Mouse (Mus musculus): ENCODE data around the gene Gm9999. TPM values are rescaled to one million over a fixed set of nuclear protein-coding genes. Genes with fewer than 3 reads are reported as not detected.
"Not testable (repeated sequence)": the region's sequence is repeated elsewhere in the genome, so short reads cannot be mapped to it uniquely, and the experiment has no call there.

The Gm9999 gene
- polyA plus RNA-seq, 1 experiment from 2014 or later, result not detected

GRCm38 (mm10) chr7:47016602-47017001 lies 33.2 kb downstream of the Gm9999 start:
- Histone ChIP-seq H3K27ac (no peak overlapping the region), H3K27me3 (no peaks in the 10 kb centered on the region), H3K4me1 (peaks cover 5% of the 10 kb centered on the region; the same call in 1 of the 2 replicates), H3K9ac (no peak overlapping the region), H3K4me2 (replicated peaks) (no peak overlapping the region), H3K4me3 (no peak overlapping the region), H3K9me3 (no peaks in the 10 kb centered on the region), H3K36me3 (no peaks in the 10 kb centered on the region)
- 71% methylated on average over 3 of the region's 3 CpGs for WGBS
- ATAC-seq (ENCODE audit: insufficient number of reproducible peaks, insufficient read depth, low FRiP score, low TSS enrichment), result no peak

- Histone ChIP-seq H3K4me1 (peaks cover 5% of the 10 kb centered on the region; the same call in 1 of the 2 replicates), H3K27me3 (no peaks in the 10 kb centered on the region), H3K9me3 (no peaks in the 10 kb centered on the region), H3K4me3 (no peak overlapping the region), H3K9ac (no peak overlapping the region), H3K4me2 (replicated peaks) (no peak overlapping the region), H3K36me3 (no peaks in the 10 kb centered on the region), H3K27ac (no peak overlapping the region)
- WGBS, result 73% methylated on average over 7 of the region's 7 CpGs
- ATAC-seq (ENCODE audit: insufficient number of reproducible peaks, insufficient read depth, low FRiP score, low TSS enrichment), result no peak
Measured at GRCm38 (mm10) chr7:47017146-47017545, 33.8 kb downstream of the Gm9999 start.

- H3K4me1 ChIP-seq, result peaks cover 5% of the 10 kb centered on the region; the same call in 1 of the 2 replicates
- H3K36me3 ChIP-seq, result no peaks in the 10 kb centered on the region
- H3K4me3 ChIP-seq, result no peak overlapping the region
- H3K9me3 ChIP-seq, result no peaks in the 10 kb centered on the region
- H3K9ac ChIP-seq, result no peak overlapping the region
- WGBS, result 66% methylated on average over 5 of the region's 5 CpGs
- no peak overlapping the region for H3K27ac ChIP-seq
- H3K4me2 ChIP-seq (replicated peaks), result no peak overlapping the region
- no peak for ATAC-seq (ENCODE audit: insufficient number of reproducible peaks, insufficient read depth, low FRiP score, low TSS enrichment)
- no peaks in the 10 kb centered on the region for H3K27me3 ChIP-seq
Measured at GRCm38 (mm10) chr7:47019641-47020040, 36.3 kb downstream of the Gm9999 start.

GRCm38 (mm10) chr7:47020956-47021355 lies 37.6 kb downstream of the Gm9999 start:
- Histone ChIP-seq H3K4me3 (no peak overlapping the region), H3K4me2 (replicated peaks) (no peak overlapping the region), H3K4me1 (no peaks in the 10 kb centered on the region), H3K9me3 (no peaks in the 10 kb centered on the region), H3K27me3 (no peaks in the 10 kb centered on the region), H3K27ac (no peak overlapping the region), H3K36me3 (no peaks in the 10 kb centered on the region), H3K9ac (no peak overlapping the region)
- no peak for ATAC-seq (ENCODE audit: insufficient number of reproducible peaks, insufficient read depth, low FRiP score, low TSS enrichment)
- 13% methylated on average over 8 of the region's 8 CpGs for WGBS

- 64% methylated on average over 8 of the region's 8 CpGs for WGBS
- Histone ChIP-seq H3K9ac (no peak overlapping the region), H3K9me3 (no peaks in the 10 kb centered on the region), H3K27me3 (no peaks in the 10 kb centered on the region), H3K36me3 (no peaks in the 10 kb centered on the region), H3K27ac (no peak overlapping the region), H3K4me3 (no peak overlapping the region), H3K4me1 (no peaks in the 10 kb centered on the region), H3K4me2 (replicated peaks) (no peak overlapping the region)
- ATAC-seq (ENCODE audit: insufficient number of reproducible peaks, insufficient read depth, low FRiP score, low TSS enrichment), result no peak
Measured at GRCm38 (mm10) chr7:47022482-47022881, 39.1 kb downstream of the Gm9999 start.

- Histone ChIP-seq H3K9me3 (no peaks in the 10 kb centered on the region), H3K4me3 (no peak overlapping the region), H3K9ac (no peak overlapping the region), H3K36me3 (no peaks in the 10 kb centered on the region), H3K4me2 (replicated peaks) (no peak overlapping the region), H3K27me3 (no peaks in the 10 kb centered on the region), H3K27ac (no peak overlapping the region), H3K4me1 (no peaks in the 10 kb centered on the region)
- no peak for ATAC-seq (ENCODE audit: insufficient number of reproducible peaks, insufficient read depth, low FRiP score, low TSS enrichment)
- 14% methylated on average over 6 of the region's 6 CpGs for WGBS
Measured at GRCm38 (mm10) chr7:47023530-47023929, 40.1 kb downstream of the Gm9999 start.

- Histone ChIP-seq H3K4me2 (replicated peaks) (no peak overlapping the region), H3K4me3 (no peak overlapping the region), H3K36me3 (no peaks in the 10 kb centered on the region), H3K4me1 (no peaks in the 10 kb centered on the region), H3K27ac (no peak overlapping the region), H3K9me3 (no peaks in the 10 kb centered on the region), H3K27me3 (no peaks in the 10 kb centered on the region), H3K9ac (no peak overlapping the region)
- WGBS, result 88% methylated on average over 7 of the region's 7 CpGs
- no peak for ATAC-seq (ENCODE audit: insufficient number of reproducible peaks, insufficient read depth, low FRiP score, low TSS enrichment)
Measured at GRCm38 (mm10) chr7:47024454-47024853, 41.1 kb downstream of the Gm9999 start.

GRCm38 (mm10) chr7:47025429-47025828 lies 42.0 kb downstream of the Gm9999 start:
- Histone ChIP-seq H3K27me3 (no peaks in the 10 kb centered on the region), H3K4me1 (no peaks in the 10 kb centered on the region), H3K9ac (no peak overlapping the region), H3K36me3 (no peaks in the 10 kb centered on the region), H3K27ac (no peak overlapping the region), H3K4me2 (replicated peaks) (no peak overlapping the region), H3K9me3 (no peaks in the 10 kb centered on the region), H3K4me3 (no peak overlapping the region)
- 80% methylated on average over 9 of the region's 9 CpGs for WGBS
- no peak for ATAC-seq (ENCODE audit: insufficient number of reproducible peaks, insufficient read depth, low FRiP score, low TSS enrichment)

- ATAC-seq (ENCODE audit: insufficient number of reproducible peaks, insufficient read depth, low FRiP score, low TSS enrichment), result not testable (repeated sequence)
Measured at GRCm38 (mm10) chr7:47026899-47027298, 43.5 kb downstream of the Gm9999 start.

GRCm38 (mm10) chr7:47027520-47027919 lies 44.1 kb downstream of the Gm9999 start:
- Histone ChIP-seq H3K9ac (no peak overlapping the region), H3K4me2 (replicated peaks) (no peak overlapping the region), H3K27me3 (no peaks in the 10 kb centered on the region), H3K36me3 (no peaks in the 10 kb centered on the region), H3K27ac (no peak overlapping the region), H3K4me1 (no peaks in the 10 kb centered on the region), H3K9me3 (no peaks in the 10 kb centered on the region), H3K4me3 (no peak overlapping the region)
- ATAC-seq (ENCODE audit: insufficient number of reproducible peaks, insufficient read depth, low FRiP score, low TSS enrichment), result no peak
- WGBS, result 86% methylated on average over 1 of the region's 1 CpGs

More at GRCm38 (mm10) chr7:47026899-47027298, 43.5 kb downstream of the Gm9999 start:
- 76% methylated on average over 3 of the region's 3 CpGs for WGBS
- not testable (repeated sequence) for H3K4me3 ChIP-seq; H3K36me3 ChIP-seq; H3K27me3 ChIP-seq; H3K4me1 ChIP-seq; H3K9me3 ChIP-seq; H3K4me2 ChIP-seq (replicated peaks); H3K27ac ChIP-seq; H3K9ac ChIP-seq

- Histone ChIP-seq H3K9me3 (no peaks in the 10 kb centered on the region), H3K4me3 (no peak overlapping the region), H3K36me3 (no peaks in the 10 kb centered on the region), H3K4me2 (replicated peaks) (no peak overlapping the region), H3K4me1 (no peaks in the 10 kb centered on the region), H3K9ac (no peak overlapping the region), H3K27ac (no peak overlapping the region), H3K27me3 (no peaks in the 10 kb centered on the region)
- no peak for ATAC-seq (ENCODE audit: insufficient number of reproducible peaks, insufficient read depth, low FRiP score, low TSS enrichment)
- 77% methylated on average over 9 of the region's 9 CpGs for WGBS
Measured at GRCm38 (mm10) chr7:47030517-47031193, 47.3 kb downstream of the Gm9999 start.

- Histone ChIP-seq H3K36me3 (no peaks in the 10 kb centered on the region), H3K4me1 (no peaks in the 10 kb centered on the region), H3K27ac (no peak overlapping the region), H3K9me3 (no peaks in the 10 kb centered on the region), H3K9ac (no peak overlapping the region), H3K4me2 (replicated peaks) (no peak overlapping the region), H3K27me3 (no peaks in the 10 kb centered on the region), H3K4me3 (no peak overlapping the region)
- ATAC-seq (ENCODE audit: insufficient number of reproducible peaks, insufficient read depth, low FRiP score, low TSS enrichment), result no peak
- WGBS, result 63% methylated on average over 4 of the region's 4 CpGs
Measured at GRCm38 (mm10) chr7:47031371-47031770, 48.0 kb downstream of the Gm9999 start.

Measured in embryonic facial prominence, embryonic 12.5 days (tissue).